Mouse (Mus musculus) testis, adult 2 months (tissue): ENCODE data around the gene Guca2a.

Source experiments
- CTCF ChIP-seq: fragments of 200-500 bp; IDR thresholded peaks from 2 replicates; pipeline ENCODE4 v1.5.1; 2012; ENCODE audit warnings: low read depth, mild to moderate bottlenecking, inconsistent platforms, low read length, moderate library complexity; ENCODE audit not compliant: control insufficient read depth, insufficient read depth, insufficient replicate concordance
- POLR2A ChIP-seq: fragments of 200-500 bp; IDR thresholded peaks from 2 replicates; pipeline ENCODE4 v1.6.1; 2012; ENCODE audit warnings: low read depth, mild to moderate bottlenecking, inconsistent platforms, low read length, moderate library complexity; ENCODE audit not compliant: control insufficient read depth

GRCm38 (mm10) chr4:119590027-119590426 lies 47.5 kb upstream of the Guca2a start:
- TF ChIP-seq CTCF = no peak
- no peak for TF ChIP-seq POLR2A
